Mouse (Mus musculus) neural tube, embryonic 12.5 days (tissue): ENCODE results near the gene Fam204a. TPM values are rescaled to one million over a fixed set of nuclear protein-coding genes. Genes with fewer than 3 reads are reported as not detected.

Source experiments
- ATAC-seq: fragments of 200-750 bp; cut with Nextera tagmentation; 2 replicates; pipeline ENCODE4 v1.8.0; 2017; ENCODE audit warnings: low read depth, mild to moderate bottlenecking, moderate TSS enrichment, moderate library complexity; ENCODE audit not compliant: low FRiP score
- H3K27ac ChIP-seq: fragments of 300-500 bp; sonication (generic); 2 replicates; pipeline ENCODE4 v1.5.1; 2016
- H3K27me3 ChIP-seq: fragments of 300-500 bp; sonication (generic); replicated peaks from 2 replicates; pipeline ENCODE4 v1.6.1; 2016; ENCODE audit warnings: mild to moderate bottlenecking
- H3K36me3 ChIP-seq: fragments of 300-500 bp; sonication (generic); 2 replicates; pipeline ENCODE4 v1.6.1; 2016; ENCODE audit warnings: mild to moderate bottlenecking
- H3K4me1 ChIP-seq: fragments of 300-500 bp; sonication (generic); 2 replicates; pipeline ENCODE4 v1.6.1; 2016
- H3K4me2 ChIP-seq: fragments of 300-500 bp; sonication (generic); replicated peaks from 2 replicates; pipeline ENCODE4 v1.6.1; 2016; ENCODE audit warnings: mild to moderate bottlenecking
- H3K4me3 ChIP-seq: fragments of 300-500 bp; sonication (generic); 2 replicates; pipeline ENCODE4 v1.5.1; 2016
- H3K9ac ChIP-seq: fragments of 300-500 bp; sonication (generic); 2 replicates; pipeline ENCODE4 v1.6.1; 2016; ENCODE audit warnings: mild to moderate bottlenecking
- H3K9me3 ChIP-seq: fragments of 300-500 bp; sonication (generic); 2 replicates; pipeline ENCODE4 v1.6.1; 2016; ENCODE audit warnings: mild to moderate bottlenecking
- WGBS: fragments of 180-500 bp; shearing (Covaris S2); methylation state at CpG from one replicate; pipeline ENCODE4 v1.1.7; 2016; 5-methylcytosine and 5-hydroxymethylcytosine counted together
- polyA plus RNA-seq: library from polyadenylated mRNA; unstranded; fragments of >200 nt; fragmentation: Nextera tagmentation; extraction: Ambion mirVana; gene quantifications from 2 replicates; pipeline ENCODE4 v1.2.1, GENCODE M21; 2016

Fam204a gene
- polyA plus RNA-seq, 1 experiment from 2014 or later: 79.1 TPM

GRCm38 (mm10) chr19:60155266-60155665 is 71.2 kb downstream of the Fam204a start:
- Histone ChIP-seq H3K27ac (no peak overlapping the region), H3K9me3 (no peaks in the 10 kb centered on the region), H3K4me2 (no peak overlapping the region), H3K9ac (no peak overlapping the region), H3K4me1 (no peaks in the 10 kb centered on the region; the same call in 1 of the 2 replicates), H3K4me3 (no peak overlapping the region), H3K36me3 (no peaks in the 10 kb centered on the region), H3K27me3 (no peaks in the 10 kb centered on the region; the same call in 1 of the 2 replicates)
- 79% methylated on average over 5 of the region's 5 CpGs for WGBS
- ATAC-seq: no peak

- Histone ChIP-seq H3K9ac (no peak overlapping the region), H3K27me3 (peaks cover 13% of the 10 kb centered on the region), H3K9me3 (no peaks in the 10 kb centered on the region), H3K27ac (no peak overlapping the region), H3K4me3 (no peak overlapping the region), H3K36me3 (no peaks in the 10 kb centered on the region), H3K4me2 (no peak overlapping the region), H3K4me1 (peaks cover 10% of the 10 kb centered on the region; the same call in 1 of the 2 replicates)
- 87% methylated on average over 1 of the region's 1 CpGs for WGBS
- ATAC-seq: no peak
Measured at GRCm38 (mm10) chr19:60153096-60153495, 73.4 kb downstream of the Fam204a start.

GRCm38 (mm10) chr19:60150056-60150455 is 76.4 kb downstream of the Fam204a start:
- Histone ChIP-seq H3K27me3 (peaks cover 40% of the 10 kb centered on the region), H3K36me3 (no peaks in the 10 kb centered on the region), H3K9ac (no peak overlapping the region), H3K27ac (no peak overlapping the region), H3K9me3 (no peaks in the 10 kb centered on the region), H3K4me3 (no peak overlapping the region), H3K4me2 (no peak overlapping the region), H3K4me1 (peaks cover 10% of the 10 kb centered on the region; the same call in 1 of the 2 replicates)
- WGBS: 75% methylated on average over 3 of the region's 3 CpGs
- ATAC-seq: no peak

- Histone ChIP-seq H3K4me2 (0 out of 2 replicates have a peak overlapping the region, but pooled peaks have one; percentile 16), H3K4me1 (peaks cover 10% of the 10 kb centered on the region; the same call in 1 of the 2 replicates), H3K9ac (no peak overlapping the region), H3K4me3 (no peak overlapping the region), H3K9me3 (no peaks in the 10 kb centered on the region), H3K27me3 (peaks cover 47% of the 10 kb centered on the region), H3K27ac (no peak overlapping the region), H3K36me3 (no peaks in the 10 kb centered on the region)
- WGBS: 23% methylated on average over 13 of the region's 13 CpGs
- ATAC-seq: no peak
Measured at GRCm38 (mm10) chr19:60149078-60149960, 77.2 kb downstream of the Fam204a start.

Other genes starting within 250 kb of the Fam204a start
- not detected in 2 replicates for gene Prlhr, start 241.6 kb upstream of the Fam204a start, polyA plus RNA-seq